Mouse (Mus musculus): Measurements from ENCODE around the gene Kcnh3.

Kcnh3 gene

DNA sequence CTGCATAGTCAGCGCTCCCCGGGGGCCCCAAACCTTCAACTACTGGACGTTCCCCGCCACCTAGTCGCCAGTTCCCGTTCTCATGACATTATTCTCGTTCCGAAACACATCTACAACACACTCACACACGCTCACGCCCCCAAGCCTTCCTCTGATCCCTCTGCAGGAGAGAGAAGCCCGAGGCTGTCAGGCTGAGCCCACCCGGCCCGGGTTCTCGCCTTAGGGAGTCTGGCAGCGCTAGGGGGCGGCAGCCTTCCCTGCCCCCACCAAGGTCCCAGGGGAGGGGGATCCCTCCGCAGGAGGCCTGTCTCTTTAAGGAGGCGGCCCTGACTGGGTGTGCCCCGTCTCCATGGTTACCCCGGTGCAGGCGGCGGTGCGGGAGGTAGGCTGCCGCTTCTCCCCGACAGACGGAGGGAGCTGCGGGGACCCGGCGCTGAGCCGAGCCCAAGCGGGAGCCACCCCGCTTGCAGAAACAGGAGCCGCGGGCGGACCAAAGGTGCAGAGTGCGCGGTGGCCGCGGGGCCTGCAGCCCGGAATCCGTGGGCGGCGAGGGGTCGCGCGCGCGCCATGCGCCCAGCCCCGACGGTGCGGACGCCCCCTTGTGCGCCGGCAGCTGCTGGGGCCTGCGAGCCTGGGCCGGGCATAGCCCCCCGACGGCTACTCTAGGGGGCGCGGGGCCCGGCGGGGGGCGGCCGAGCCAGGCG, at the start of gene Kcnh3:
Kcnh3 (plus strand) TSS at position 654 of the 704 bp plus-strand sequence.
- in situ Hi-C loops (cut with MboI; ENCODE audit: low sequenced_read_pairs), result no loop called here

DNA sequence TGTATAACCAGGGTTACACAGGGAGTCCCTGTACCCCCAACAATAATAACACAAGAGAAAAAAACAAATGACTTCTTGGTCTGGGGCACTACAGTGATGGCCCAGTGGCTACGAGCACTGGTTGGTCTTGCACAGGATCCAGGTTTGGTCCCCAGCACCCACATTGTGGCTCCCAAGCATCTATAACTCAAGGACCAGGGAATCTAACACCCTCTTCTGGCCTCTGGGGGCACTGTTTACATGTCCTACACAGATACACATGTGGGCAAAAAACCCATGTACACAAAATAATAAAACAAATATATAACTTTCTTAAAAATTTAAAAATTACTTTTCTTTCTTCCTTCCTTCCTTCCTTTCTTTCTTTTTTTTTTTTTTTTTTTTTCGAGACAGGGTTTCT, 45.0 kb upstream of the Kcnh3 start:
- in situ Hi-C loops (cut with MboI; ENCODE audit: low sequenced_read_pairs), result no loop called here

DNA sequence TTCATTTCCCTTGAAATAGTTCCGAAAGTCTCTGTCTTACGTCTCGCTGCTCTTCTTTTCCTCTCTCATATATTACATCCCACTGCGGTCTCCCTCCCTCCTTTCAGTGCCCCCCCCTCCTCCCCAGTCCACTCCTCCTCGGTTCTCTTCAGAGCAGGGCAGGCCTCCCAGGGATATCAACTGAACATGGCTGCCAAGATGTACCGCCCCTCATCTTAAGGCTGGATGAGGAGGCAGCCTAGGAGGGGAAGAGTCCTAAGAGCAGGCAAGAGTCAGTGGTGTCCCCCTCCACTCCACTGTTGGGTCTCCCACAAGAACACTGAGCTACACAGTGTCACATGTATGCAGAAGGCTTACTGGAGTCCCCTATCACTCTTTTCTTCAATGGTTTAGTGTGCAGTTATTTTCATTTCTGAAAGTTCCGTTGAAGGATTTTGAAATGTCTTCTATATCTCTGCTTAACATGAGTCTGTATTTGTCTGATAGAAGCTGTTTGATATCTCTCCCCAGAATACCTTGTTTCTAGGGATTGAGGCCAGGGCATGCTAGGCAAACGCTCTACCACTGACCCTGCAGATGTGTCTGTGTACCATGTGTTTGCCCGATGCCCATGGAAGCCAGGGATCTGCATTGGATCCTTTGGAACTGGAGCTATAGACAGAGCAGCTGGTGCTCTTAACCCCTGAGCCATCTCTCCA, 40.3 kb upstream of the Kcnh3 start:
- in situ Hi-C loops (cut with MboI; ENCODE audit: low sequenced_read_pairs), result no loop called here

DNA sequence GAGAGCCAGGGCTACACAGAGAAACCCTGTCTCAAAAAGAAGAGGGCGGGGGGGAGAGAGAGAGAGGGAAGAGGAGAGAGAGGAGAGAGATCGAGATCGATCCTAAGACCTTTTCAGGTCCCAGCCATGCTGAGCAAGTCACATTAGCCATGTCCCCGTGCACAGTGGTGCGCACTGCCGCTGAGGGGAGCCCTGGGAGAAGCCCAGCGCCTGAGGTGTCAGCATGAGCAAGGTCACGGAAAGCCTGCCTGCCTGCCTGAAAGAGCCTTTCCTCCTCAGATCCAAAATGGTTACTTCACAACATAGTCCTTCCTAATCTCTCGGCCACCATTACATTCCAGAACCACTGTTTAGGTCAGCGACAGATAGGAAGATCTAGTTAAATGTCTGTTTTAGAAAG, 30.3 kb upstream of the Kcnh3 start:
- in situ Hi-C loops (cut with MboI; ENCODE audit: low sequenced_read_pairs), result no loop called here

GRCm38 (mm10) chr15:99195043-99195442, 29.6 kb upstream of the Kcnh3 start:
- in situ Hi-C loops (cut with MboI; ENCODE audit: low sequenced_read_pairs), result no loop called here

DNA sequence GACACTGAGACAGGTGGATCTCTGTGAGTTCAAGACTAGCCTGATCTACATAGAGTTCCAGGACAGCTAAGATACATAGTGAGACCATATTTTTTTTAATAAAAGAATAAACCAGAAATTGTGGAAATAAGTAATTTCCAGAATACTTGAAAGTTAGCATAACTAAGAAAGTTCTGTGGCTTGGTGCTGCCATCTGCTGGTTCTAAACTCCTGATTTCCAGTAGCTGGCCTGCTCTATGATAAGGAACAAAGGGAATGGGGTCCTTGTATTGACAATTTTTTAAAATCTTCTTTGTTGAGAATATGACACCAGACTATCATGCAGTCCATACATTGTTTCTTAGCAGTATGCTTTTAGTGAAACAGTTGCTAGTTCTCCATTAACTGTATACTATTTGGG, 25.9 kb upstream of the Kcnh3 start:
- in situ Hi-C loops (cut with MboI; ENCODE audit: low sequenced_read_pairs), result no loop called here

DNA sequence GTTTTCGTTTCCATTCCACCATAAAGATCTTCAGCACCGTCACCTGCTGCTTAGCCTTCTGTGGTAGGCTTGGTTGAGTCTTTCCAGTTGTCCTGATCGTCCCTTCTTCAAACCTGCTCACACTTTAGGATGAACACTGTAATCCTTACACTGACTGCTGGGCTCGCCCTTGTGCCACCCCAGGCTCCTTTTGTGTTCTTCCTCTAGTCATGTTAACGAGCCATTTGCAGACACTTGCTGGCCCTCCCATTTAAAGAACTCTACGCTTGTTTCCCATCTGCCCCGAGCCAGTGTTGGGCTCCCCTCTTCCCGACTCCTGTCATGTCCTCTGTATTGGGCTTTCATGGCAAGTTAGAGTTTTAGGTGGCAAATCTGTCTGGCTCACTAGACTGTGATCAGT, 18.7 kb upstream of the Kcnh3 start:
- in situ Hi-C loops (cut with MboI; ENCODE audit: low sequenced_read_pairs), result no loop called here

- in situ Hi-C loops (cut with MboI; ENCODE audit: low sequenced_read_pairs), result no loop called here
These were observed 11.5 kb upstream of the Kcnh3 start for GRCm38 (mm10) chr15:99213183-99213582.

- in situ Hi-C loops (cut with MboI; ENCODE audit: low sequenced_read_pairs), result no loop called here
These were observed 9.7 kb upstream of the Kcnh3 start for GRCm38 (mm10) chr15:99214941-99215340.

GRCm38 (mm10) chr15:99215741-99216463, 8.8 kb upstream of the Kcnh3 start:
- in situ Hi-C loops (cut with MboI; ENCODE audit: low sequenced_read_pairs), result no loop called here

DNA sequence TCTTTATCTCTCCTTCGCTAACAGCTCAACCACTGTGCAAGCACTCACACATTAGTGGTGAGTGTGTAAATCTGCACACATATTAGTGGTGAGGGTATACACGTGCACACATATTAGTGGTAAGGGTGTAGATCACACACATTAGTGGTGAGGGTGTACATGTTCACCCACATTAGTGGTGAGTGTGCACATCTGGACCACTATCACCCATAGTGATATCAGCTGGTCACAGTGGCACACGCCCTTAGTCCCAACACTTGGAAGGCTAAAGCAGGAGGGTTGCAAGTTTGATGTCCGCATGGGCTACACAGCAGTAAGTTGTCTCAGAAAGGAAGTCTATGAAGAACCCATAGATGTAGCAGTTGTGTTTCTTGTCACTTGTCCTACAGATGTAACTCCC, 7.0 kb upstream of the Kcnh3 start:
- in situ Hi-C loops (cut with MboI; ENCODE audit: low sequenced_read_pairs), result no loop called here

DNA sequence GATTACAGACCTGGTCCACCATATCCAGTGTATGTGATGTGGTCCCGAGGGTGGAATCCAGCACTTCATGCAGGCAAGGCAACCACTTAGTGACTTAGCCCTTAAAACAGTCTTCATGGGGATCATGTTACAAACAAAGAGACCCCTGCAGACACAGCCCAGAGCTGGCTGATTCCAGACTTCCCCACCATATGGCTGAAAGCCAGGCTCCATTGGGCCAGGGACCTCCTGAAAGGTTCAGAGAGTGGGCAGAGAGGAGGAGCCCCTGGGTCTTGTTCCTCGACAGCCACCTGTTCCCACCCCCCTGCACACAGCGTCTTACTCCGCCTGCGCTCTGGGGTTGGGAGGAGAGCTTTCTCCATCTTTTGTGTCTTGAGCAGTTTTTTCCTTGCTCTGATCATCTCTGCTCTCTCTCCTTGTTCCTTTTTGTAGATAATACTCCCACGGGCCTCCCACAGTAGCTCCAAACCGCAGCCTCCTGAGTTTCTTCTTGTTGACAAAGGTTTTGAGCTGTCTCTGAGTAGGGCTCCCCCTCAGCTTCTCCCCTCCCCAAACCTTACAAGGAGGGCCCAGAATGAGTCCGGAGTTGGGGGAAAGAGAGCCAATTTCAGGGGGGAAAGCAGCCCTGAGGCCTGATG, 3.2 kb upstream of the Kcnh3 start:
- in situ Hi-C loops (cut with MboI; ENCODE audit: low sequenced_read_pairs), result no loop called here

GRCm38 (mm10) chr15:99222794-99223584, 1.7 kb upstream of the Kcnh3 start:
- in situ Hi-C loops (cut with MboI; ENCODE audit: low sequenced_read_pairs), result no loop called here

- in situ Hi-C loops (cut with MboI; ENCODE audit: low sequenced_read_pairs), result no loop called here
These were observed 965 bp upstream of the Kcnh3 start for GRCm38 (mm10) chr15:99223585-99224207.

DNA sequence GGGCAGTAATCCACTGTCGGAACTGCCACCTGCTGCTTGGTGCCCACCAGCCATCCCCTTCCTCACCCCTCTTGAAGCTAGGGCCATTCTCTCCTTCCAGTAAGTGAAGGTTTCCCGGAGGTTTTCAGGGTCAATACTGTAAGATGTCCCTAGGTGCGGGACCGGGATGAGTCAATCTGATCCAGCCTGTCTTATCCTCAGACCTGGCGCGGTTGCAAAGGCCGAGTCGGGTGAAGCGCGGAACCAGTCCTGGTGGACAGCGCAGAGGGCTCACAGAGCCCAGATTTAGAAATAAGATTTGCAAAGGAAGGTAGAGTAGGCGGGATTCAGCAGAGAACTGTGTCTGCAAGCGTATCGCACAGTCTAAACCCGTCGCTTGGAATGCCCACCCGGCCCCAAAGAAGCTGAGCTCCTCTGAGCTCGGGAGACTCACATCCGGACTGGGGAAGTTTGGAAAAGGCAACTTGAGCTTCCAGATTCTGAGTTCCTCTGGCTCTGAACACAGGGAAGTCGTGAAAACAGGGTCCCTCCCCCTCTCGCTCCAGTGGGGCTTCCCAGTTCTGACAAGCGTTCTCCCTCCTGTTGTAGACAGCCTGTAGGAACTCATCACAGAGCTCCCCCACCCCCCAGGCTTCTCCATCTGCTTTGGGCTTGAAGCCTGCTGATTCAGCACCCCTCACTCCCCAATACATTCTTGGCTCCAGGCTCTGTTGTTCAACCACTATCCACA, 585 bp downstream of the Kcnh3 start:
- in situ Hi-C loops (cut with MboI; ENCODE audit: low sequenced_read_pairs), result no loop called here

DNA sequence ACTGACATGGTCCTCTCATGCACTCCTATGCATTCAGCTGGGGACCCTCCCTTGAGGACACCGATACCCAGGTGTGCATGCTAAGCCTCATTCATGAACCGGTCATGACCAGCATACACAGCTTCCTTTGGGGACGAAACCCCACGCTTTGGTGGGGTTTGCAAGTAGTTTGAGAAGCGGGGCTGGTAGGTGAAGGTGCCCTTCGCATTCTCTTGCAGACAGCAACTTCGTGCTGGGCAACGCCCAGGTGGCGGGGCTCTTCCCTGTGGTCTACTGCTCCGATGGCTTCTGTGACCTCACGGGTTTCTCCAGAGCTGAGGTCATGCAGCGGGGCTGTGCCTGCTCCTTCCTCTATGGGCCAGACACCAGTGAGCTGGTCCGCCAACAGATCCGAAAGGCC, 1.4 kb downstream of the Kcnh3 start:
- in situ Hi-C loops (cut with MboI; ENCODE audit: low sequenced_read_pairs), result no loop called here

GRCm38 (mm10) chr15:99231998-99232397, 7.3 kb downstream of the Kcnh3 start:
- in situ Hi-C loops (cut with MboI; ENCODE audit: low sequenced_read_pairs), result no loop called here

- in situ Hi-C loops (cut with MboI; ENCODE audit: low sequenced_read_pairs), result no loop called here
These were observed 9.1 kb downstream of the Kcnh3 start for GRCm38 (mm10) chr15:99233719-99234118.

GRCm38 (mm10) chr15:99234326-99235010, 9.8 kb downstream of the Kcnh3 start:
- in situ Hi-C loops (cut with MboI; ENCODE audit: low sequenced_read_pairs), result no loop called here

All from CH12F3 (cell line).